Mouse (Mus musculus) cortical plate, adult 2 months (tissue): ENCODE data around the gene Srr.

Experiments used
- CTCF ChIP-seq: fragments of 200-500 bp; IDR thresholded peaks from 2 replicates; pipeline ENCODE4 v1.5.1; 2011; ENCODE audit warnings: mild to moderate bottlenecking, control low read depth, low read length; ENCODE audit not compliant: insufficient read depth; ENCODE audit errors: extremely low read depth
- POLR2A ChIP-seq: fragments of 200-500 bp; IDR thresholded peaks from 2 replicates; pipeline ENCODE4 v1.6.1; 2011; ENCODE audit warnings: mild to moderate bottlenecking, low read length, control low read depth; ENCODE audit not compliant: insufficient read depth; ENCODE audit errors: extremely low read depth

DNA sequence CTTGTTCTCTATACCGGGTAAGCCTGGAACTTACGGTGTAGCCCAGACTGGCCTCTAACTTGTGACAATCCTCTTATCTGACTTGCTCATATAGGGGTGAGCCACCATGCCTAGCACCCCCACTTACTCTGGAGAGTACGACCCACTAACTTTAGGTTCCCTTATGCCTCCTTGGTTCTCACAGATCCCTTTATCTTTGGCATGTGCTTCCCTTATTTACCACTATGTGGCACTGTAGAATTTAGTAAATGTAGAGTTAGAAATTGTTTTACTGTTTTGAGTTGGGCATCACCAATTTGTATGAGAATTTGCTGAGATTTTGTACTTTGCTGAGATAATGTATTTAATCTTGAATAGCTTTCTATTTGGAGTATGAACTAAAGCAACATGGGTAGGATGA, 20.6 kb upstream of the Srr start:
- 0 out of 2 replicates have a peak, but pooled peaks have one; percentile 34 for TF ChIP-seq CTCF
- TF ChIP-seq POLR2A, result no peak
